Mouse (Mus musculus): ENCODE results near the gene Fam189a1. TPM values are rescaled to one million over a fixed set of nuclear protein-coding genes. Genes with fewer than 3 reads are reported as not detected.

The Fam189a1 gene
- polyA plus RNA-seq, 1 experiment from 2014 or later = 0.45 TPM

Small RNAs within 50 kb of the gene (microRNA-seq; reads per million reads assigned to microRNA genes)
- not detected for gene Gm25249
